Mouse (Mus musculus) MEL (cell line): ENCODE measurements at regions not wholly inside any gene's neighbourhood (a gene's known extent, or its start where the extent isn't known, plus 50 kb on each side); places are given as distances from the start of the nearest gene placed in this dataset.

ENCODE experiments used
- DNase-seq: peaks from one replicate; pipeline ENCODE4 v3.0.0; 2011; ENCODE audit warnings: low read depth, low spot score
- H3K27ac ChIP-seq: 2 replicates; pipeline ENCODE4 v1.5.1; 2012; ENCODE audit warnings: low read depth, mild to moderate bottlenecking, control low read depth, low read length, moderate library complexity; ENCODE audit not compliant: control insufficient read depth
- H3K27me3 ChIP-seq, 2 experiments: fragments of 150-350 bp in 1 of 2; sonication (generic) in 1 of 2; 2 replicates each; pipeline ENCODE4 v1.6.1; 2012; ENCODE audit warnings: low read length in 2 of 2, mild to moderate bottlenecking in 2 of 2, improper control_type of control experiment in 1 of 2, moderate library complexity in 1 of 2; ENCODE audit not compliant: insufficient read depth in 2 of 2, control insufficient read depth in 1 of 2
- H3K36me3 ChIP-seq, 2 experiments: 2 replicates each; pipeline ENCODE4 v1.6.1; 2012 to 2014; ENCODE audit warnings: low read length in 2 of 2, improper control_type of control experiment in 1 of 2, inconsistent platforms in 1 of 2, mild to moderate bottlenecking in 1 of 2; ENCODE audit not compliant: insufficient read depth in 2 of 2, control insufficient read depth in 1 of 2
- H3K4me1 ChIP-seq, 2 experiments: fragments of 150-350 bp in 1 of 2; sonication (generic) in 1 of 2; 2 replicates each; pipeline ENCODE4 v1.6.1; 2012; ENCODE audit warnings: low read length in 2 of 2, improper control_type of control experiment in 1 of 2, mild to moderate bottlenecking in 1 of 2; ENCODE audit not compliant: insufficient read depth in 2 of 2, control insufficient read depth in 1 of 2
- H3K4me3 ChIP-seq, 2 experiments: fragments of 150-350 bp in 1 of 2; sonication (generic) in 1 of 2; 2 replicates each; pipeline ENCODE4 v1.5.1; 2012; ENCODE audit warnings: low read depth in 2 of 2, low read length in 2 of 2, mild to moderate bottlenecking in 2 of 2, moderate library complexity in 2 of 2, control low read depth in 1 of 2, improper control_type of control experiment in 1 of 2; ENCODE audit not compliant: control insufficient read depth in 1 of 2, insufficient read depth in 1 of 2
- H3K79me2 ChIP-seq: 2 replicates; pipeline ENCODE4 v1.6.1; 2012; ENCODE audit warnings: mild to moderate bottlenecking, low read length, moderate library complexity; ENCODE audit not compliant: control insufficient read depth, poor library complexity, insufficient read depth
- H3K9ac ChIP-seq: 2 replicates; pipeline ENCODE4 v1.6.1; 2012; ENCODE audit warnings: low read depth, mild to moderate bottlenecking, control low read depth, low read length, moderate library complexity; ENCODE audit not compliant: control insufficient read depth, poor library complexity, severe bottlenecking
- H3K9me3 ChIP-seq: fragments of 150-350 bp; sonication (generic); replicated peaks from 2 replicates; pipeline ENCODE4 v1.6.1; 2012; ENCODE audit warnings: mild to moderate bottlenecking, low read length, improper control_type of control experiment, moderate library complexity; ENCODE audit not compliant: insufficient read depth
- BHLHE40 ChIP-seq: IDR thresholded peaks from 2 replicates; pipeline ENCODE4 v1.6.1; 2012; ENCODE audit warnings: low read depth, mild to moderate bottlenecking, inconsistent platforms, low read length, improper control_type of control experiment, borderline replicate concordance
- CTCF ChIP-seq, 3 experiments: IDR thresholded peaks in 2 of 3; conservative IDR thresholded peaks in 1 of 3; 2 replicates each; pipeline ENCODE4 v1.5.1; 2011 to 2012; ENCODE audit warnings: low read length in 3 of 3, low read depth in 2 of 3, mild to moderate bottlenecking in 2 of 3, improper control_type of control experiment in 1 of 3, inconsistent platforms in 1 of 3, mixed read lengths in 1 of 3, moderate library complexity in 1 of 3; ENCODE audit not compliant: control insufficient read depth in 1 of 3, insufficient read depth in 1 of 3, poor library complexity in 1 of 3, severe bottlenecking in 1 of 3
- E2F4 ChIP-seq: IDR thresholded peaks from 2 replicates; pipeline ENCODE4 v1.6.1; 2011; ENCODE audit warnings: low read depth, low read length, improper control_type of control experiment, borderline replicate concordance
- ELF1 ChIP-seq: IDR thresholded peaks from 2 replicates; pipeline ENCODE4 v1.6.1; 2014; ENCODE audit warnings: low read depth, mild to moderate bottlenecking, inconsistent platforms, low read length, improper control_type of control experiment, moderate library complexity
- EP300 ChIP-seq, 2 experiments: IDR thresholded peaks; 2 replicates each; pipeline ENCODE4 v1.6.1; 2011; ENCODE audit warnings: improper control_type of control experiment in 2 of 2, low read length in 2 of 2, low read depth in 1 of 2, mild to moderate bottlenecking in 1 of 2
- GABPA ChIP-seq: IDR thresholded peaks from 2 replicates; pipeline ENCODE4 v1.6.1; 2012; ENCODE audit warnings: low read depth, mild to moderate bottlenecking, inconsistent platforms, low read length, improper control_type of control experiment, moderate library complexity
- GATA1 ChIP-seq: IDR thresholded peaks from 2 replicates; pipeline ENCODE4 v1.6.1; 2011; ENCODE audit warnings: low read depth, low read length, improper control_type of control experiment
- HCFC1 ChIP-seq: IDR thresholded peaks from 2 replicates; pipeline ENCODE4 v1.6.1; 2012; ENCODE audit warnings: low read depth, mild to moderate bottlenecking, inconsistent platforms, low read length, improper control_type of control experiment, moderate library complexity
- JUND ChIP-seq: IDR thresholded peaks from 2 replicates; pipeline ENCODE4 v1.6.1; 2011; ENCODE audit warnings: low read depth, mild to moderate bottlenecking, improper control_type of control experiment, low read length
- KAT2A ChIP-seq: conservative IDR thresholded peaks from 2 replicates; pipeline ENCODE4 v1.6.1; 2012; ENCODE audit warnings: low read depth, low read length, improper control_type of control experiment, inconsistent platforms
- MAZ ChIP-seq: IDR thresholded peaks from 2 replicates; pipeline ENCODE4 v1.6.1; 2012; ENCODE audit warnings: low read depth, mild to moderate bottlenecking, inconsistent platforms, low read length, improper control_type of control experiment
- MEF2A ChIP-seq: IDR thresholded peaks from 2 replicates; pipeline ENCODE4 v1.6.1; 2014; ENCODE audit warnings: low read depth, mild to moderate bottlenecking, inconsistent platforms, low read length, improper control_type of control experiment; ENCODE audit not compliant: poor library complexity, insufficient replicate concordance, severe bottlenecking; ENCODE audit errors: extremely low read depth
- MXI1 ChIP-seq: IDR thresholded peaks from 2 replicates; pipeline ENCODE4 v1.6.1; 2011; ENCODE audit warnings: mild to moderate bottlenecking, low read depth, low read length, improper control_type of control experiment
- POLR2A ChIP-seq, 2 experiments: IDR thresholded peaks; 2 replicates each; pipeline ENCODE4 v1.6.1; 2011 to 2012; ENCODE audit warnings: low read length in 2 of 2, mild to moderate bottlenecking in 2 of 2, control low read depth in 1 of 2, improper control_type of control experiment in 1 of 2, low read depth in 1 of 2, moderate library complexity in 1 of 2; ENCODE audit not compliant: control insufficient read depth in 1 of 2, insufficient read depth in 1 of 2, poor library complexity in 1 of 2
- POLR2AphosphoS2 ChIP-seq: IDR thresholded peaks from 2 replicates; pipeline ENCODE4 v1.6.1; 2011; ENCODE audit warnings: low read length, improper control_type of control experiment
- RCOR1 ChIP-seq: IDR thresholded peaks from 2 replicates; pipeline ENCODE4 v1.6.1; 2012; ENCODE audit warnings: low read depth, mild to moderate bottlenecking, inconsistent platforms, low read length, improper control_type of control experiment
- SMC3 ChIP-seq: IDR thresholded peaks from 2 replicates; pipeline ENCODE4 v1.6.1; 2011; ENCODE audit warnings: low read depth, low read length, improper control_type of control experiment
- TAL1 ChIP-seq: IDR thresholded peaks from 2 replicates; pipeline ENCODE4 v1.6.1; 2012; ENCODE audit warnings: mild to moderate bottlenecking, inconsistent platforms, low read length, moderate library complexity, mixed read lengths
- TCF12 ChIP-seq: IDR thresholded peaks from 2 replicates; pipeline ENCODE4 v1.6.1; 2014; ENCODE audit warnings: low read depth, mild to moderate bottlenecking, inconsistent platforms, low read length, improper control_type of control experiment, moderate library complexity
- USF1 ChIP-seq: IDR thresholded peaks from 2 replicates; pipeline ENCODE4 v1.6.1; 2014; ENCODE audit warnings: low read depth, mild to moderate bottlenecking, inconsistent platforms, low read length, improper control_type of control experiment, moderate library complexity
- ZC3H11A ChIP-seq: IDR thresholded peaks from 2 replicates; pipeline ENCODE4 v1.6.1; 2012; ENCODE audit warnings: low read depth, mild to moderate bottlenecking, inconsistent platforms, low read length, improper control_type of control experiment
- ZKSCAN1 ChIP-seq: IDR thresholded peaks from 2 replicates; pipeline ENCODE4 v1.6.1; 2012; ENCODE audit warnings: low read depth, mild to moderate bottlenecking, inconsistent platforms, low read length, improper control_type of control experiment, moderate library complexity

GRCm38 (mm10) chr9:61664000-61664622 is 250.2 kb downstream of the Rplp1 start:
- Histone ChIP-seq H3K9me3 (no peaks in the 10 kb centered on the region), H3K4me1 (peaks cover 32 to 65% of the 10 kb centered on the region in 2 experiments), H3K4me3 (no peak overlapping the region), H3K36me3 (peaks cover 0 to 48% of the 10 kb centered on the region in 2 experiments; a peak in 2 of 4 replicates), H3K9ac (no peak overlapping the region)
- TF ChIP-seq MAZ: no peak
- TF ChIP-seq ZKSCAN1: no peak
- TF ChIP-seq TAL1: 0 out of 2 replicates have a peak, but pooled peaks have one; percentile 16
- TF ChIP-seq BHLHE40: no peak
- TF ChIP-seq E2F4: no peak
- peak; percentile 54 to 57 for TF ChIP-seq EP300 (IDR thresholded peaks at IDR 0.05; ENCODE audit: low read depth in 1 of 2, low read length in 2 of 2)
- no peak for TF ChIP-seq MEF2A
- no peak for TF ChIP-seq SMC3
- TF ChIP-seq CTCF (IDR thresholded peaks at IDR 0.05 in 2 of 3, conservative IDR thresholded peaks at IDR 0.05 in 1 of 3; ENCODE audit: control insufficient read depth in 1 of 3, insufficient read depth in 1 of 3, low read depth in 2 of 3, low read length in 3 of 3, poor library complexity in 1 of 3, severe bottlenecking in 1 of 3): no peak
- TF ChIP-seq JUND: no peak
- no peak for TF ChIP-seq USF1
- TF ChIP-seq, all 39 proteins: peak for 2
- H3K27me3 ChIP-seq: no peaks in the 10 kb centered on the region
- peak overlapping the region; percentile 2; the same call in 1 of the 2 replicates for H3K27ac ChIP-seq
- DNase-seq: peak; percentile 70
- no peaks in the 10 kb centered on the region; the same call in 1 of the 2 replicates for H3K79me2 ChIP-seq

GRCm38 (mm10) chr9:61662055-61663028 is 252.0 kb downstream of the Rplp1 start:
- Histone ChIP-seq H3K27me3 (no peaks in the 10 kb centered on the region), H3K36me3 (peaks cover 0 to 32% of the 10 kb centered on the region in 2 experiments; a peak in 2 of 4 replicates), H3K27ac (0 out of 2 replicates have a peak overlapping the region, but pooled peaks have one; percentile 8), H3K4me3 (peak overlapping the region; percentile 27 to 28; a peak in 2 of 4 replicates), H3K79me2 (no peaks in the 10 kb centered on the region), H3K4me1 (peaks cover 22 to 49% of the 10 kb centered on the region in 2 experiments), H3K9me3 (no peaks in the 10 kb centered on the region), H3K9ac (peak overlapping the region; percentile 40)
- TF ChIP-seq GABPA (no peak), MXI1 (no peak), POLR2AphosphoS2 (no peak), TCF12 (no peak), ZC3H11A (no peak), KAT2A (no peak), RCOR1 (peak; percentile 60), EP300 (IDR thresholded peaks at IDR 0.05; ENCODE audit: low read depth in 1 of 2, low read length in 2 of 2) (peak in 1 of 2 experiments; percentile 50; a peak in 2 of 4 replicates), HCFC1 (no peak), ELF1 (no peak), POLR2A (IDR thresholded peaks at IDR 0.05; ENCODE audit: control insufficient read depth in 1 of 2, insufficient read depth in 1 of 2, low read depth in 1 of 2, low read length in 2 of 2, poor library complexity in 1 of 2) (no peak), TAL1 (peak; percentile 74), GATA1 (0 out of 2 replicates have a peak, but pooled peaks have one; percentile 28)
- peak; percentile 46 for DNase-seq
